Mouse (Mus musculus) testis, adult 2 months (tissue): ENCODE data around the gene Hes7.

Experiments
- CTCF ChIP-seq: fragments of 200-500 bp; IDR thresholded peaks from 2 replicates; pipeline ENCODE4 v1.5.1; 2012; ENCODE audit warnings: low read depth, mild to moderate bottlenecking, inconsistent platforms, low read length, moderate library complexity; ENCODE audit not compliant: control insufficient read depth, insufficient read depth, insufficient replicate concordance
- POLR2A ChIP-seq: fragments of 200-500 bp; IDR thresholded peaks from 2 replicates; pipeline ENCODE4 v1.6.1; 2012; ENCODE audit warnings: low read depth, mild to moderate bottlenecking, inconsistent platforms, low read length, moderate library complexity; ENCODE audit not compliant: control insufficient read depth

GRCm38 (mm10) chr11:69122336-69122951, 2.2 kb downstream of the Hes7 start, which contains the start of gene 9130213A22Rik:
- TF ChIP-seq CTCF = peak; percentile 21; the same call in 1 of the 2 replicates
- no peak for TF ChIP-seq POLR2A
